Mouse (Mus musculus) bone marrow macrophage, adult 2 months (primary cell): Measurements from ENCODE around the gene Ankrd13a. TPM values are rescaled to one million over a fixed set of nuclear protein-coding genes. Genes with fewer than 3 reads are reported as not detected.

ENCODE experiments used
- H3K27ac ChIP-seq: 2 replicates; pipeline ENCODE4 v1.5.1; 2012; ENCODE audit warnings: low read depth, low read length; ENCODE audit not compliant: insufficient read depth
- H3K4me1 ChIP-seq: 2 replicates; pipeline ENCODE4 v1.6.1; 2012; ENCODE audit warnings: low read length; ENCODE audit not compliant: control insufficient read depth, insufficient read depth
- H3K4me3 ChIP-seq: 2 replicates; pipeline ENCODE4 v1.5.1; 2012; ENCODE audit warnings: mild to moderate bottlenecking, low read length, moderate library complexity; ENCODE audit not compliant: insufficient read depth
- CTCF ChIP-seq: IDR thresholded peaks from 2 replicates; pipeline ENCODE4 v1.5.1; 2012; ENCODE audit warnings: low read depth, mild to moderate bottlenecking, low read length, moderate library complexity
- POLR2A ChIP-seq: IDR thresholded peaks from 2 replicates; pipeline ENCODE4 v1.6.1; 2012; ENCODE audit warnings: mild to moderate bottlenecking, low read depth, low read length, borderline replicate concordance
- polyA plus RNA-seq: library from polyadenylated mRNA; stranded (reverse); fragments of >200 nt; gene quantifications from 2 replicates; pipeline ENCODE4 v1.2.4, GENCODE M21; 2012; ENCODE audit not compliant: missing spikeins, insufficient read depth, insufficient read length

Ankrd13a gene
- polyA plus RNA-seq, 1 experiment = 116 TPM

DNA sequence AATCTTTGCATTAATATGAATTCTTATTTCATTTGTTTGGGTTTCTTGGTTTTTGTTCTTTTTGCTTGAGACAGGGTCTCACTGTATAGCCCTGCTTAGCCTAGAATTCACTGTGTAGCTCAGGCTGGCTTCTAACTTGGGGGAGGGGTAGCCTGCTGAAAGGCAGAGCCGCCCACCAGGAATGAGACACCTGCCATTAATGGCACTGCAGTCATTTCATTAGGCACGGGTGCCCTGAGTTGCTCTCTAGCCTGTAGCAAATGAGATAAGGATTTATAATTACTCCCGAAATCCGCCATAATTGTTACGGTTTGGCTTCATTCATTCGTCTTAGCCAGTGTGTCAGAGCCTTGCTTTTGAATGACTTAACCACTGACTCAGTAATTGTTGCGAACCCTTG lies 1.7 kb downstream of the Ankrd13a start:
- Histone ChIP-seq H3K4me1 (peaks cover 39% of the 10 kb centered on the region), H3K4me3 (peak overlapping the region; percentile 70), H3K27ac (no peak overlapping the region)
- TF ChIP-seq POLR2A (no peak), CTCF (no peak)

DNA sequence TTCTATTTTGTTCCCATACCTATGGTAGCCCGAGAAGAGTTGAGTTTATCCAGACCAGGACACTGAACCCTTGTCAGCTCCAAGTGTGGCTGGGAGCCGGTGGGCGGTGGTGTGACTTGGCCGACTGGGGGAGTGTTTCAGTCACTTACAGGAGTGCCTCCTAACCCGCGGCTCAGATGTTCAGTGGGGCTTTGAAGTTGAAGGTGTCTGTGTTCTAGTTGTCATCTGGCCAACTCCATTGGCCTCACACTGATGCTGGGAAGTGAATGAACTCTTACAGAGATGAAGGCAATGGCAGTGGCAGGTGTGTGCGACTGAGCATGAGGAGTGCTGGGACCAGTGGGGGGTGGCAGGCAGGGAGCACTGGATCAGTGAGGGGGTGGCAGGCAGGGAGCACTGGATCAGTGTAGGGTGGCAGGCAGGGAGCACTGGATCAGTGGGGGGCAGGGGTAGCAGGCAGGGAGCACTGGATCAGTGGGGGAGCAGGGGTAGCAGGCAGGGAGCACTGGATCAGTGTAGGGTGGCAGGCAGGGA lies 5.5 kb downstream of the Ankrd13a start:
- H3K27ac ChIP-seq = no peak overlapping the region
- no peak for TF ChIP-seq CTCF
- TF ChIP-seq POLR2A = no peak
- no peak overlapping the region for H3K4me3 ChIP-seq
- H3K4me1 ChIP-seq = peaks cover 64% of the 10 kb centered on the region

GRCm38 (mm10) chr5:114780912-114781311 lies 6.4 kb downstream of the Ankrd13a start:
- Histone ChIP-seq H3K27ac (peak overlapping the region; percentile 58), H3K4me1 (peaks cover 71% of the 10 kb centered on the region)

GRCm38 (mm10) chr5:114782991-114783390 lies 8.5 kb downstream of the Ankrd13a start:
- H3K4me3 ChIP-seq = no peak overlapping the region
- H3K4me1 ChIP-seq = peaks cover 60% of the 10 kb centered on the region
- H3K27ac ChIP-seq = peak overlapping the region; percentile 47
- TF ChIP-seq CTCF (no peak), POLR2A (no peak)

More at GRCm38 (mm10) chr5:114780912-114781311, 6.4 kb downstream of the Ankrd13a start:
- no peak overlapping the region for H3K4me3 ChIP-seq
- TF ChIP-seq POLR2A (no peak), CTCF (no peak)

GRCm38 (mm10) chr5:114783405-114784163 lies 9.1 kb downstream of the Ankrd13a start:
- peaks cover 57% of the 10 kb centered on the region for H3K4me1 ChIP-seq
- H3K4me3 ChIP-seq = no peak overlapping the region
- H3K27ac ChIP-seq = peak overlapping the region; percentile 47
- no peak for TF ChIP-seq CTCF
- TF ChIP-seq POLR2A = no peak

DNA sequence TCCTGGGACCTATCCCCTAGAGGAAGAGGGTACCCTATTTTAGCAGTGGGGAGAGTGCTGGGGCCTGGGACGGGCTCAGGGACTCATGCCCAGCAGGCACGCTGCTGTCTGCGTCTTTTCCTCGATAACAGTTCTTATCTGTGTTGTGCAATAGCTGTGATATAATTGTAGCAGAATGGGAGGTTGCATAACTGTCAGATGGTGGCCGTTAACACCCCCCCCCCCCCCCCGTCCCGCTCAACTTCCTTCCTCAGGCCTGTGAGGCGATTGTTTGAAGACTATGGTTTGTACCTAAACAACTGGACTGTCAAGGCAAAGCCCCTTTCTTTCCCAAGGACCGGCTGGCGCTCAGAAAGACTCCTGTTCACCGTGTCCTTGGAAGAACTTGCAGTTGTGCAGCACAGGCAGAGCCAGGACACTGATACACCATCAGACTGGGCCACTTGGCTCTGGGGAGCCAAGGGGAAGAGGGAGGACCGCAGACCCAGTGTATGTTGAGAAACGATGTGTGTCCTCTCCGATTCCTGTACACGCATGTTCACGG lies 10.2 kb downstream of the Ankrd13a start:
- Histone ChIP-seq H3K4me3 (peak overlapping the region; percentile 22), H3K4me1 (peaks cover 53% of the 10 kb centered on the region), H3K27ac (peak overlapping the region; percentile 92)
- no peak for TF ChIP-seq CTCF
- no peak for TF ChIP-seq POLR2A

DNA sequence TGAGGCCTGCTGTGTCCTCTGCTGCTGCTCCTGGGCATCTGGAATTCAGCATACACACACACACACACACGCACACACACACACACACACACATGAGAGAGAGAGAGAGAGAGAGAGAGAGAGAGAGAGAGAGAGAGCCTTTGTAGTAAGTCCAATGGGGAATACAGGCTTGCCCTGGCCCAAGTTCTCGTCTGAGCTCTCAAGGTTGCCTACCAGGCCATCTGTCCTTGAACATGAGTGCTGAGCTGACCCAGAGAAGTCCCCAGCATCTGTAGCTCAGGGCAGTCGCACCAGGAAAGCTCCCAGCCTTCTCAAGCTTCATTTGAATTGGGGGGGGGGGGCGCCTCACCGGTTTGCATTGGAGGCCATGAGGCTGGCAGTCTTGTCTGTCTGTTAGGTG lies 10.7 kb downstream of the Ankrd13a start:
- peak overlapping the region; percentile 92 for H3K27ac ChIP-seq
- H3K4me3 ChIP-seq = peak overlapping the region; percentile 22
- TF ChIP-seq CTCF = no peak
- TF ChIP-seq POLR2A = no peak
- peaks cover 48% of the 10 kb centered on the region for H3K4me1 ChIP-seq

DNA sequence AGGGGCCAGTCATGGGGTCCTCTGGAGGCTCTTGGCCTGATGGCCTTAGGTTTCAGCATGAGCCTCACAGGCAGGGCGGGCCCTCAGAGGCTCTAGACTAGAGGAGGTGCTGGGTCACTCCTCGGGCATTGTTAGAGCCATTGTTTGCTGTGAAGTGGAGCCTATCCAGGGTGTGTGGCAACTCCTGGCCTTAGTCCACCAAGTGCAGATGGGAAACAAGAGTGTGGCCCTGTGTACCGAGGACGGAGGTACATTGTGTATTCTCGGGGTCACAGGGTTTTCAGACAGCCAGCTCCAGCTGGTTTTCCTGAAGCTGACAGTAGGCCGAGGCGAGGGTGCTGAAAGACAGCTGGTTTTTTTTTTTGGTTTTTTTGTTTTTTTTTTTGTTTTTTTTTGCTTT lies 18.8 kb downstream of the Ankrd13a start:
- Histone ChIP-seq H3K4me1 (no peaks in the 10 kb centered on the region), H3K4me3 (no peak overlapping the region), H3K27ac (no peak overlapping the region)
- TF ChIP-seq POLR2A (no peak), CTCF (no peak)

DNA sequence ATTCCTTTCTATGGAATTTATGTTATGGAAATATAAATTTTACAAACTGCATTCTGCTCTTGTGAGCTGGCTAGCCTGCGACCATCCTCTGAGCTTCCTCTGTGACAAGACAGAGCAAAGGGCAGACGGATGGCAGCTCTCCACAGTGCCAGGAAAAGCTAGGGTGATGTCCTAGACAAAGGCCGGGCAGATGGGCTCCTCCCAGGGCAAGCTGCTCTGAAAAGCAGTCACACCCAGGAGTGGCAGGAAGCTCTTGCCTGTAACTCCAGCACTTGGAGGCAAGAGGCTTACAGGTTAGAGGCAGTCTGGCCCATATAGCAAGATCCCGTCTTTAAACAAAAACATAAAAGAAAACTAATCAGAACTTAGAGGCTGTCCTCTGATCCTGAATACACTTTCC lies 20.1 kb downstream of the Ankrd13a start:
- H3K4me3 ChIP-seq = no peak overlapping the region
- TF ChIP-seq CTCF (no peak), POLR2A (no peak)
- H3K27ac ChIP-seq = no peak overlapping the region
- no peaks in the 10 kb centered on the region for H3K4me1 ChIP-seq

- no peak overlapping the region for H3K4me3 ChIP-seq
- no peak overlapping the region for H3K27ac ChIP-seq
- TF ChIP-seq CTCF (no peak), POLR2A (no peak)
- no peaks in the 10 kb centered on the region for H3K4me1 ChIP-seq
Observed at GRCm38 (mm10) chr5:114795231-114795630, 20.8 kb downstream of the Ankrd13a start.

GRCm38 (mm10) chr5:114795653-114796052 lies 21.2 kb downstream of the Ankrd13a start:
- H3K4me3 ChIP-seq = no peak overlapping the region
- no peaks in the 10 kb centered on the region for H3K4me1 ChIP-seq
- no peak overlapping the region for H3K27ac ChIP-seq
- no peak for TF ChIP-seq CTCF
- TF ChIP-seq POLR2A = no peak
